Mouse (Mus musculus): ENCODE results near the gene Mrpl34. TPM values are rescaled to one million over a fixed set of nuclear protein-coding genes. Genes with fewer than 3 reads are reported as not detected.

The Mrpl34 gene
- polyA plus RNA-seq, 1 experiment from 2014 or later, result 242 TPM

DNA sequence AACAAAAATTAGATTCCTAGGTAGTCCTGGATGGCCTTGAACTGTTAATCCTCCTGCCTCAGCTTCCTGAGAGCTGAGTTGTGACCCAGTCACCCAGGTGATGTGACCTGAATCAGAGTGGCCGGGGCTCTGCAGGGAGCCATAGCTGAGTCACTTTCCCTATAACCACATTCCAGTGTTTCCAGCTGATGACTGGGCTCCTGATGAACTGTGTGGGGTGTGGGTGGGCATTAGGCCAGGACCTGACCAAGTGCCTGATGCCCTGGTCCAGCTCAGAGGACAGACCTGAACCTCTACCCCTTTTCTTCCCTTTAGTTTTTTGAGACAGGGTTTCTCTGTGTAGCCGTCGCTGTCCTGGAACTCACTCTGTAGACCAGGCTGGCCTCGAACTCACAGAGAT lies 40.6 kb downstream of the Mrpl34 start:
- WGBS, result 90% methylated on average over 4 of the region's 4 CpGs
- H3K4me1 ChIP-seq (replicated peaks; ENCODE audit: insufficient read depth, low read length), result 0 out of 2 replicates have a peak, but pooled peaks cover 6% of the 10 kb centered on the region
- H3K36me3 ChIP-seq (ENCODE audit: insufficient read depth, low read length), result no peaks in the 10 kb centered on the region
- TF ChIP-seq CTCF (IDR thresholded peaks at IDR 0.05; ENCODE audit: low read depth), result no peak
- no peaks in the 10 kb centered on the region for H3K9me3 ChIP-seq (replicated peaks; ENCODE audit: low read length)
- H3K4me2 ChIP-seq (ENCODE audit: low read length), result no peak overlapping the region
- no peak overlapping the region for H3K9ac ChIP-seq (ENCODE audit: low read depth, low read length)
- ATAC-seq (replicated peaks; ENCODE audit: low FRiP score, low read depth) (no peak), DNase-seq (ENCODE audit: low spot score) (no peak)
- H3K27me3 ChIP-seq (ENCODE audit: insufficient read depth, low read length), result peaks cover 17% of the 10 kb centered on the region; the same call in 1 of the 2 replicates
- no peak overlapping the region for H3K27ac ChIP-seq
- H3K4me3 ChIP-seq (replicated peaks; ENCODE audit: low read depth, low read length), result no peak overlapping the region

DNA sequence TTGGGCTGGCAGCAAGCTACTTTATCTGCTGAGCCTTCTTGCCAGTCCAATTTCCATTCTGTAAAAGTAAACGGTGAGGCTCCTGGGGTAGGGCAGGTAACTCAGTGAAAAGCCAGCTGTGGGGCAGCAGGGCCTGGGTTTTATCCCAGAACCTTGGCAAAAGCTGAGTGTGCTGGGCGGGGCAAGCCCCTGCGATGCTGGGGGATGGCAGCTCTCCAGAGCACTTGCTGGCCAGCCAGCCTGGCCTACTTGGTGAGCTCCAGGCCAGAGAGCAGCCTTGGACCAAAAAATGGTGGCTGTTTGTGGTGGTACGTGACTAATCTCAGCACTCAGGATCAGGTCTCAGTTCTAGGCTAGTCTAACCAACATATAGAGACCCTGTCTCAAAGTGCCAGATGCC lies 41.2 kb downstream of the Mrpl34 start:
- DNase-seq (ENCODE audit: low spot score) (no peak), ATAC-seq (replicated peaks; ENCODE audit: low FRiP score, low read depth) (no peak)
- H3K27ac ChIP-seq, result no peak overlapping the region
- no peak overlapping the region for H3K4me3 ChIP-seq (replicated peaks; ENCODE audit: low read depth, low read length)
- H3K9me3 ChIP-seq (replicated peaks; ENCODE audit: low read length), result no peaks in the 10 kb centered on the region
- no peak overlapping the region for H3K9ac ChIP-seq (ENCODE audit: low read depth, low read length)
- 0 out of 2 replicates have a peak, but pooled peaks cover 6% of the 10 kb centered on the region for H3K4me1 ChIP-seq (replicated peaks; ENCODE audit: insufficient read depth, low read length)
- no peak overlapping the region for H3K4me2 ChIP-seq (ENCODE audit: low read length)
- no peaks in the 10 kb centered on the region for H3K36me3 ChIP-seq (ENCODE audit: insufficient read depth, low read length)
- H3K27me3 ChIP-seq (ENCODE audit: insufficient read depth, low read length), result peaks cover 17% of the 10 kb centered on the region; the same call in 1 of the 2 replicates
- TF ChIP-seq CTCF (IDR thresholded peaks at IDR 0.05; ENCODE audit: low read depth), result no peak
- 85% methylated on average over 4 of the region's 4 CpGs for WGBS

DNA sequence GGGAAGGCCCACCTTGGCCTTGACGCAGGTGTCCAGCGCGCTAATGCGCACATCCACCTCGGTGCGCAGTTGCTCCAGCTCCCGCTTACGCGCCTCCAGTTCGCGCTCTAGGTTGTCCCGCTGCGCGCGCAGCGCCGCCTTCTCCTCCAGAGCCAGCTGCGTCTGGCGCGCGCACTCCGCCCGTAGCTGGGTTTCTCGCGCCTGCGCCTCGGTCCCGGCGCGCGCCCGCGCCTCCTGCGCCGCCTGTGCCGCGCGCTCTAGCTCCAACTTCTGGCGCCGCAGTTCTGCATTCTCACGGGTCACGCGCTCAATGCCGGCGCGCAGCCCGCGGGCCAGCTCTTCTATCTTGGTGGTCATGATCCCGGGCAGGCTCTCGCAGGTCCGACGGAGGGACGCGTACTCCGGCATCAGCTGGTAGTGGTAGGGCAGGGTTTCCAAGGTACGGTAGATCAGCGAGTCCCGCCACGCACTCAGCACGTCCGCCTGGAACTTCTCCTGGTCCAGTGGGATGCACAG lies 42.9 kb downstream of the Mrpl34 start:
- Histone ChIP-seq H3K27me3 (ENCODE audit: insufficient read depth, low read length) (peaks cover 17% of the 10 kb centered on the region; the same call in 1 of the 2 replicates), H3K9me3 (replicated peaks; ENCODE audit: low read length) (no peaks in the 10 kb centered on the region), H3K36me3 (ENCODE audit: insufficient read depth, low read length) (no peaks in the 10 kb centered on the region), H3K4me3 (replicated peaks; ENCODE audit: low read depth, low read length) (peak overlapping the region; percentile 41), H3K4me2 (ENCODE audit: low read length) (peak overlapping the region; percentile 82), H3K9ac (ENCODE audit: low read depth, low read length) (0 out of 2 replicates have a peak overlapping the region, but pooled peaks have one; percentile 29), H3K4me1 (replicated peaks; ENCODE audit: insufficient read depth, low read length) (0 out of 2 replicates have a peak, but pooled peaks cover 6% of the 10 kb centered on the region), H3K27ac (no peak overlapping the region)
- no peak for TF ChIP-seq CTCF (IDR thresholded peaks at IDR 0.05; ENCODE audit: low read depth)
- under 1% methylated on average over 61 of the region's 61 CpGs for WGBS
- ATAC-seq (replicated peaks; ENCODE audit: low FRiP score, low read depth) (peak; percentile 50), DNase-seq (ENCODE audit: low spot score) (peak; percentile 90)

DNA sequence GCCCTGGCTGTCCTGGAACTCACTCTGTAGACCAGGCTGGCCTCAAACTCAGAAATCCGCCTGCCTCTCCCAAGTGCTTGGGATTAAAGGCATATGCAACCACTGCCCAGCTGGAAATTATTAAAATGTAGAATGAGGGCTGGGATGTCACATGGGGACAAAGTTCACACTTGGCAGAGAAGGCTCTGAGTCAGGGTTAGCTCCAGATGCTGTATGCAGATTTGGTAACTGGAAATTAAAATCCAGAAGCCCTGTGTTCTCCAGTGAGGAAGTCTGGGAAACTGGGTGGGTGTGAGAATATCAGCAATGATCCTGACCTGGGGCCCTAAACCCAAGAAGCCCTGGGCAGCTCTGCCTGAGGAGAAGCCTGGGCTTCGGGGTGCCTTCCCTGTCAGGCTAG lies 44.6 kb downstream of the Mrpl34 start:
- DNase-seq (ENCODE audit: low spot score) (no peak), ATAC-seq (replicated peaks; ENCODE audit: low FRiP score, low read depth) (no peak)
- H3K27me3 ChIP-seq (ENCODE audit: insufficient read depth, low read length), result peaks cover 17% of the 10 kb centered on the region; the same call in 1 of the 2 replicates
- no peaks in the 10 kb centered on the region for H3K36me3 ChIP-seq (ENCODE audit: insufficient read depth, low read length)
- no peaks in the 10 kb centered on the region for H3K9me3 ChIP-seq (replicated peaks; ENCODE audit: low read length)
- H3K4me1 ChIP-seq (replicated peaks; ENCODE audit: insufficient read depth, low read length), result 0 out of 2 replicates have a peak, but pooled peaks cover 6% of the 10 kb centered on the region
- peak overlapping the region; percentile 40 for H3K4me2 ChIP-seq (ENCODE audit: low read length)
- 65% methylated on average over 2 of the region's 2 CpGs for WGBS
- H3K27ac ChIP-seq, result no peak overlapping the region
- no peak overlapping the region for H3K9ac ChIP-seq (ENCODE audit: low read depth, low read length)
- no peak for TF ChIP-seq CTCF (IDR thresholded peaks at IDR 0.05; ENCODE audit: low read depth)
- 0 out of 2 replicates have a peak overlapping the region, but pooled peaks have one; percentile 17 for H3K4me3 ChIP-seq (replicated peaks; ENCODE audit: low read depth, low read length)

DNA sequence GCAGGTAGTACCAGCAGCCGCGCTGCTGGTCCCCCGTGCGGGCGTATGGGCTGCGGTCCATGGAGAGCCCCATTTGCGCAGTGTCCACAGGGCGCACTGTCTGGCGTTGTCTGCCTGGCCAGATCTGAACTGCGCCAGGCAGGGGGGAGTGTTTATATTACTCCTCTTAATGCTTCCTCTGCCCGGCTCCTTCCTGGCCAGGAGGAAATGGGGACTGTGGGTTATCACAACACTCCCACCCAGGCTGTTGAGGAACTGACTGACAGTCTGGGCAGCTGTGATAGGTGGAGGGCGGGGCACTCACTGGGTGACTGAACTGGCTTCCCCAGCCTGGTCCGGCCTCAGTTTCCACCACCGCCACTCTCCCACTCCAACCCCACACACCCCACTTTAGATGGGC lies 46.9 kb downstream of the Mrpl34 start, which contains the start of gene Plvap:
Gene Plvap (minus strand): TSS at position 109 of the 400 bp plus-strand sequence.
- H3K36me3 ChIP-seq (ENCODE audit: insufficient read depth, low read length), result no peaks in the 10 kb centered on the region
- ATAC-seq (replicated peaks; ENCODE audit: low FRiP score, low read depth), result no peak; the same call in 1 of the 2 replicates
- H3K9ac ChIP-seq (ENCODE audit: low read depth, low read length), result peak within 1 kb of the TSS; percentile 37; the same call in 1 of the 2 replicates

DNA sequence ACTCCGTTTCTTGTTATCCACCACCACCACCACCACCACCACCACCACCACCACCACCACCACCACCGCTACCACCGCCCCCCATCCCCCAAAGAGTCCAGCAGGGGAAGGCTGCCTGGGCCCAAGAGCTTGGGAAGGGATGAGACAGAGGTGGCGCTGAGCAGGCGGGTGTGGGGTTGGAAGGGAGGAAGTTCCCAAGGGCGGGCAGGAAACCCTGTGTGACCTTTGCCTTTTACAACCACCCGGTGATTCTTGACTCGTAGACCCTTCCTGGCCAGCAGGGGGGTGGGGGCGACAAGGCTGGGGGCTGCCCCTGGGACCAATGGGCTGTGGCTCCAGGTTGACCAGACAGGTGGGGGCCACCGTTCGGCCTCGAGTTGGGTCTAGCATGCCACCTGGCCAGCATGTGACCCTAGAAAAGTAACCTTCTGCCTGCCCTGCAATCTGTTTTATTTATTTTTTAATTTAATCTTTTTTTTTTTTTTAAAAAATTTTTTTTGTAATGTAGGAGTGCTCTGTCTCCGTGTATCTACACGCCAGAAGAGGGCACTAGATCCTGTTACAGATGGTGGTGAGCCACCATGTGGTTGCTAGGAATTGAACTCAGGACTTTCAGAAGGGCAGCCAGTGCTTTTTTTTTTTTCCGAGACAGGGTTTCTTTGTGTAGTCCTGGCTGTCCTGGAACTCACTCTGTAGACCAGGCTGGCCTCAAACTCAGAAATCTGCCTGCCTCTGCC lies 48.4 kb downstream of the Mrpl34 start:
- H3K9ac ChIP-seq (ENCODE audit: low read depth, low read length), result no peak overlapping the region
- peak overlapping the region; percentile 42; the same call in 1 of the 2 replicates for H3K27ac ChIP-seq
- no peaks in the 10 kb centered on the region for H3K4me1 ChIP-seq (replicated peaks; ENCODE audit: insufficient read depth, low read length)
- H3K4me2 ChIP-seq (ENCODE audit: low read length), result no peak overlapping the region
- DNase-seq (ENCODE audit: low spot score), result no peak
- no peak for ATAC-seq (replicated peaks; ENCODE audit: low FRiP score, low read depth)
- no peak for TF ChIP-seq CTCF (IDR thresholded peaks at IDR 0.05; ENCODE audit: low read depth)
- no peak overlapping the region for H3K4me3 ChIP-seq (replicated peaks; ENCODE audit: low read depth, low read length)
- H3K36me3 ChIP-seq (ENCODE audit: insufficient read depth, low read length), result no peaks in the 10 kb centered on the region
- no peaks in the 10 kb centered on the region for H3K9me3 ChIP-seq (replicated peaks; ENCODE audit: low read length)
- 65% methylated on average over 14 of the region's 15 CpGs for WGBS
- H3K27me3 ChIP-seq (ENCODE audit: insufficient read depth, low read length), result peaks cover 6% of the 10 kb centered on the region; the same call in 1 of the 2 replicates

More for the DNA sequence above, 46.9 kb downstream of the Mrpl34 start, which contains the start of gene Plvap:
- H3K4me1 ChIP-seq (replicated peaks; ENCODE audit: insufficient read depth, low read length), result 0 out of 2 replicates have a peak, but pooled peaks cover 6% of the 10 kb centered on the region
- no peak for TF ChIP-seq CTCF (IDR thresholded peaks at IDR 0.05; ENCODE audit: low read depth)
- no peaks in the 10 kb centered on the region for H3K9me3 ChIP-seq (replicated peaks; ENCODE audit: low read length)
- H3K4me3 ChIP-seq (replicated peaks; ENCODE audit: low read depth, low read length), result peak within 1 kb of the TSS; percentile 30
- peak within 1 kb of the TSS; percentile 50; the same call in 1 of the 2 replicates for H3K27ac ChIP-seq
- WGBS, result 20% methylated on average over 14 of the region's 14 CpGs
- H3K27me3 ChIP-seq (ENCODE audit: insufficient read depth, low read length), result peaks cover 17% of the 10 kb centered on the region; the same call in 1 of the 2 replicates
- peak; percentile 53 for DNase-seq (ENCODE audit: low spot score)
- peak within 1 kb of the TSS; percentile 40 for H3K4me2 ChIP-seq (ENCODE audit: low read length)

Data from kidney, postnatal 0 days (tissue).